Mouse (Mus musculus) right cerebral cortex, postnatal 36 days (tissue): ENCODE data around the gene Eif3f.

Experiments
- DNase-seq, 2 experiments: peaks; one replicate each; pipeline ENCODE4 v3.0.0; 2022; ENCODE audit warnings: low spot score in 2 of 2, mixed read lengths in 1 of 2

Gene Eif3f

GRCm38 (mm10) chr7:108966742-108967362 is 32.6 kb downstream of the Eif3f start:
- peak in 1 of 2 experiments; percentile 44 for DNase-seq

DNA sequence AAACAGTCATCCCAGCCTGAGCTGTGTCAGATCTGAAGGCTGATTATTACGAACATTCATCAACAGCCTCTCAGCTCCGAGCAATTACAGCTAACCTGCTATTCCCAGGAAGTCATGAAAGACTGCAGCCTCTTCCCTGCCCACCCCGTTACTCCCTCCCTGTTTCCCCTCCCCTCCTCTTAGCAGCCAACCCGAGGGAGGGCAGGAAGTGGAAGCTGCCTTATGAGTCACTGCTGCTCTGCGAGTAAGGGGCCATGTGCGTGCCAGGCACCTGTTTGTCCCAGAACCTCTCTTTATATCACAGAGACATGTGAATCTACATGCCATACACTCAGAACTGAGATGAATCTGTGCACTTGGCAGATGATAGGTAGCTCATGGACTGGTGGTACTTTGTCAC is 34.0 kb downstream of the Eif3f start:
- DNase-seq: no peak

DNA sequence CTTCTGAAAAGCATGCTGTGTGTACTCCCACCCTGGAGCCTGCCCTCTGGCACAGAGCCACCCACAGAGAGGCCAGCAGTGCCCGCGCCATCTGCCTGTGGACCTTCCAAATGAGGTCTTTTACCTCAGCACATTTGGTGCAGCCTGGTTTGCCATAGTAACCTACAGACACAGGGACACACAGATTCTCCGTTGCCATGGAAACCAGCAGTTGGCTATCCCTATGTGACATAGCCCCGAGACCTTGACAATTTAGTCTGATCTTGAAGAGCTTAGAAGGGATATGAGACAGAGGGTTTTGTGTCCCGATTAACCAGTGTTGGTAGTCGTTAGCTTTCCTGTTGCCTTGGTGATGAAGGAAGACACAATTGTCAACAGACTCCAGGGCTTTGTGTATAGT is 38.1 kb downstream of the Eif3f start:
- no peak for DNase-seq

GRCm38 (mm10) chr7:108985934-108986708 is 51.9 kb downstream of the Eif3f start:
- no peak for DNase-seq

GRCm38 (mm10) chr7:108991207-108991606 is 57.0 kb downstream of the Eif3f start:
- peak; percentile 71 to 82 for DNase-seq
